Mouse (Mus musculus) adrenal gland, postnatal 10 days (tissue): ENCODE results near the gene Casc3. TPM values are rescaled to one million over a fixed set of nuclear protein-coding genes. Genes with fewer than 3 reads are reported as not detected.

Experiments
- DNase-seq: peaks from one replicate; pipeline ENCODE4 v3.0.0; 2021; ENCODE audit warnings: mixed read lengths
- total RNA-seq, 2 experiments: library from RNA; stranded (reverse); gene quantifications; 2 replicates each; pipeline ENCODE4 v1.2.3; 2021

The Casc3 gene
- total RNA-seq, 2 experiments from 2014 or later, result 31.9 to 35.7 TPM

DNA sequence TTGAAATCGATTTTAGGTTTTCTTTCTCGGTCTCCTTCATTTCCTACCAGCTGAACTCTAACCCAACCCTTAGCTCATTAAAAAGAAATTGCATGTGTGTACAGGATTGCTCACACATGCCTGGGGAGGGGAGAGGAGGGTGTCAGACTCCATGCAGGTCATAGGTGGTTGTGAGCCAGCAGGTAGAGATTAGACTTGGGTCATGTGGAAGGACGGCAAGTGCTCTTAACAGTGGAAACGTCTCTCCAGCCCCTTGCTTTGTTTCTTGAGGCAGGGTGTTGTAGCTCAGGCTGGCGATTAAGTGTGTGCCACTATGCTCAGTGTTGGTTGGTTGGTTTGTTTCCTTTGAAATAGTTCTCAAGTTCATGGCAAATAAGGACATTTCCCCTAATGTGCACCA is 66.1 kb downstream of the Casc3 start:
- no peak for DNase-seq

DNA sequence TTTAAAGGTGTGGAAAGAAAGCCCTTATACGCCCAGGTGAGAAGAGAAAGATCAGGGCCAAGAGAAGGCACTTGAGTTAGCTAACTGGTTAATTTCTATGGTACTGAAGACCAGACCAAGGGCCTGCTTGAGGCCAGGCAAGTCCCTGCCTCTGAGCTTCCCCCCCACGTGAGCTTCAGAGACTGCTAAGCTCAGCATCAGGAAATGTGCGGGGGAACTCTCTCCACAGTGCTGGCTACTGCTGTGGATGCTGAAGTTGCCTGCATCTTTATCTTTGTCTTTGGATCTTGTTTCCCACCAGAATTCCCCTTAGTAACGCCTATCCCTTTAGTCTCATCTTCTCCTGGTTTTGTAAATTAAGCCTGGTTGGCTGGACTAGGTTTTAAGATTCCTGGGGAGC is 66.7 kb downstream of the Casc3 start:
- no peak for DNase-seq

DNA sequence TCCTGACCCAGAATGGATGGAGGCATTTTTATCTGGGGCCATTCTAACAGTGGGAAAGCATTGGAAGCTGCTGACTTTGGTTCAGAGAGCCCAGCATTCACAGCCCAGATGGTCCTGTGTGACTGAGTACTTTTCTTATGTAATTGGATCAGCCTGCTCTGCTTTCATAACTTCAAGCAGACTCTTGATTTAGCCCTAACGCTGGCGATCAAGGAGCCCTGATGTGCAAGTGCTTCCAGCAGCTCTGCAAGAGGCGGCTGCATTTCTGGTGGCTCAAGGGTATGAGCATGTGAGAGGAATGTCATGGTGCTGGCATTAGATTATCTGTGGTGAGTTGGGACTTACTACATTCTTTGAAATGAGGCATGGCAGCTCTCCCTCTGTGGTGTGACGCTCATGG is 67.3 kb downstream of the Casc3 start:
- DNase-seq, result peak; percentile 21

DNA sequence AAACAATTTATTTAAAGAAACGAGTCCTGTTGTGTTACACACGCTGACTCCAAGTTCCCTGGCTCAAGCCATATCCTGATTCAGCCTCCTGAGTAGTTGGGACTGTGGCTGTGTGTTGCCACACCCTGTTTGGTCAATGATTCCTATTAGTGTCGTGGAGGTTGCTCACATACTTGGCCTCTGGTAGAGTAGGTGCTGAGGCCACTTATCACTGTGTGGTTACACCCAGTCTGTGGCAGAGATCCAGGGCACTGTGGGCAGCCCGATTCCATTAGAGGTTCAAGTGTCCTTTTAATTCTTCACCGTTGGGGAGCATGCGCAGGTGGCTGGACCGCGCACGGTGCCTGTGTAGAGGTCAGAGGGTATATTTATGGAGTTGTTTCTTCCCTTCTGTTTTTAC is 69.2 kb downstream of the Casc3 start:
- no peak for DNase-seq

GRCm38 (mm10) chr11:98877001-98877400 is 72.3 kb downstream of the Casc3 start:
- no peak for DNase-seq

Other genes starting within 250 kb of the Casc3 start
- 100 to 1,000 TPM; 135 to 143 TPM for gene Ormdl3, start 217.5 kb upstream of the Casc3 start, total RNA-seq
- gene Lrrc3c, start 206.6 kb upstream of the Casc3 start, total RNA-seq, result not detected
- gene Gm12355, start 179.2 kb upstream of the Casc3 start, total RNA-seq, result 10 to 100 TPM; 15.7 to 19.1 TPM
- 10 to 100 TPM; 12.7 to 15.4 TPM for gene Gsdma3, start 178.5 kb upstream of the Casc3 start, total RNA-seq
- gene Gsdma2, start 158.1 kb upstream of the Casc3 start, total RNA-seq, result under 1 TPM; 0.36 to 0.51 TPM
- not detected for gene Gsdma, start 140.6 kb upstream of the Casc3 start, total RNA-seq
- gene Psmd3, start 122.4 kb upstream of the Casc3 start, total RNA-seq, result 100 to 1,000 TPM; 111 to 123 TPM
- gene Csf3, start 103.6 kb upstream of the Casc3 start, total RNA-seq, result not detected
- gene Med24, start 75.5 kb upstream of the Casc3 start, total RNA-seq, result 10 to 100 TPM; 40.4 to 58.0 TPM
- 100 to 1,000 TPM; 135 to 184 TPM for gene Thra, start 64.3 kb upstream of the Casc3 start, total RNA-seq
- 10 to 100 TPM; 15.1 to 59.6 TPM for gene Nr1d1, start 29.6 kb upstream of the Casc3 start, total RNA-seq
- 10 to 100 TPM; 79.4 to 88.6 TPM for gene Msl1, start 9.4 kb upstream of the Casc3 start, total RNA-seq
- gene Rapgefl1, start 31.9 kb downstream of the Casc3 start, total RNA-seq, result 1 to 10 TPM in 1 of 2 experiments, under 1 TPM in 1; 0.93 to 1.6 TPM
- 10 to 100 TPM; 13.3 to 15.4 TPM for gene Wipf2, start 58.7 kb downstream of the Casc3 start, total RNA-seq
- gene Cdc6, start 102.9 kb downstream of the Casc3 start, total RNA-seq, result 1 to 10 TPM; 3.8 to 6.5 TPM
- 10 to 100 TPM; 26.2 to 34.7 TPM for gene Rara, start 122.9 kb downstream of the Casc3 start, total RNA-seq
- gene Gjd3, start 178.1 kb downstream of the Casc3 start, total RNA-seq, result under 1 TPM; 0.45 to 0.73 TPM
- gene Top2a, start 219.3 kb downstream of the Casc3 start, total RNA-seq, result 10 to 100 TPM; 54.0 to 73.1 TPM
- gene Igfbp4, start 236.3 kb downstream of the Casc3 start, total RNA-seq, result 100 to 1,000 TPM; 219 to 333 TPM